Mouse (Mus musculus) adrenal gland, adult 10 weeks (tissue): ENCODE results near the gene Ddx19b. TPM values are rescaled to one million over a fixed set of nuclear protein-coding genes. Genes with fewer than 3 reads are reported as not detected.

Experiments used
- polyA plus RNA-seq: library from polyadenylated mRNA; stranded (reverse); fragments of 350-450 nt; fragmentation: Illumina TruSeq; extraction: RNeasy Lipid Tissue Mini Kit (QIAGEN cat#74804); gene quantifications from one replicate; pipeline ENCODE4 v1.2.3, GENCODE M21; 2014; ENCODE audit warnings: low read depth, low replicate concordance

Ddx19b gene
- 11.0 TPM for polyA plus RNA-seq

GRCm38 (mm10) chr8:111031572-111031971 is at the start of gene Ddx19b:
Gene Ddx19b (minus strand): TSS chr8:111031751.

GRCm38 (mm10) chr8:111056158-111056663 is 24.7 kb upstream of the Ddx19b start, which contains the start of gene Exosc6:
Gene Exosc6 (plus strand): TSS chr8:111056339.

GRCm38 (mm10) chr8:111032916-111033315 is 1.4 kb upstream of the Ddx19b start, which contains the start of gene Aars:
Gene Aars (plus strand): TSS chr8:111033144.

GRCm38 (mm10) chr8:110997547-110998531 is 33.7 kb downstream of the Ddx19b start, which contains the start of gene Ddx19a:
Gene Ddx19a (minus strand): TSS chr8:110997800.

Other genes with a start within 250 kb of the Ddx19b start
- 1.5 TPM for gene Il34, start 225.8 kb downstream of the Ddx19b start, polyA plus RNA-seq
- gene Cog4, start 185.2 kb downstream of the Ddx19b start, polyA plus RNA-seq, result 18.3 TPM
- 47.3 TPM for gene Sf3b3, start 185.0 kb downstream of the Ddx19b start, polyA plus RNA-seq
- gene Fuk, start 129.3 kb downstream of the Ddx19b start, polyA plus RNA-seq, result 1.2 TPM
- 9.0 TPM for gene St3gal2, start 111.8 kb downstream of the Ddx19b start, polyA plus RNA-seq
- gene Ddx19a, start 34.0 kb downstream of the Ddx19b start, polyA plus RNA-seq, result 17.9 TPM
- gene Aars, start 1.4 kb upstream of the Ddx19b start, polyA plus RNA-seq, result 33.4 TPM
- 9.0 TPM for gene Exosc6, start 24.6 kb upstream of the Ddx19b start, polyA plus RNA-seq
- gene Clec18a, start 60.7 kb upstream of the Ddx19b start, polyA plus RNA-seq, result not detected
- 31.7 TPM for gene Pdpr, start 62.9 kb upstream of the Ddx19b start, polyA plus RNA-seq
- gene Glg1, start 227.5 kb upstream of the Ddx19b start, polyA plus RNA-seq, result 127 TPM